Mouse (Mus musculus) midbrain, embryonic 12.5 days (tissue): ENCODE data around the gene Allc. TPM values are rescaled to one million over a fixed set of nuclear protein-coding genes. Genes with fewer than 3 reads are reported as not detected.

Experiments used
- ATAC-seq: fragments of 200-750 bp; cut with Nextera tagmentation; 2 replicates; pipeline ENCODE4 v1.8.0; 2017; ENCODE audit warnings: low read depth, moderate TSS enrichment, moderate library complexity; ENCODE audit not compliant: low FRiP score
- H3K27ac ChIP-seq: fragments of 300-500 bp; sonication (generic); replicated peaks from 2 replicates; pipeline ENCODE4 v1.5.1; 2016; ENCODE audit warnings: mild to moderate bottlenecking
- H3K27me3 ChIP-seq: fragments of 300-500 bp; sonication (generic); 2 replicates; pipeline ENCODE4 v1.6.1; 2016; ENCODE audit warnings: mild to moderate bottlenecking
- H3K36me3 ChIP-seq: fragments of 300-500 bp; sonication (generic); 2 replicates; pipeline ENCODE4 v1.6.1; 2016
- H3K4me1 ChIP-seq: fragments of 300-500 bp; sonication (generic); 2 replicates; pipeline ENCODE4 v1.6.1; 2016
- H3K4me2 ChIP-seq: fragments of 300-500 bp; sonication (generic); replicated peaks from 2 replicates; pipeline ENCODE4 v1.6.1; 2016; ENCODE audit warnings: mild to moderate bottlenecking, moderate library complexity
- H3K4me3 ChIP-seq: fragments of 300-500 bp; sonication (generic); 2 replicates; pipeline ENCODE4 v1.5.1; 2016; ENCODE audit warnings: mild to moderate bottlenecking
- H3K9ac ChIP-seq: fragments of 300-500 bp; sonication (generic); replicated peaks from 2 replicates; pipeline ENCODE4 v1.6.1; 2016; ENCODE audit warnings: mild to moderate bottlenecking, moderate library complexity
- H3K9me3 ChIP-seq: fragments of 300-500 bp; sonication (generic); 2 replicates; pipeline ENCODE4 v1.6.1; 2016; ENCODE audit warnings: mild to moderate bottlenecking
- WGBS: fragments of 180-500 bp; shearing (Covaris S2); methylation state at CpG from one replicate; pipeline ENCODE4 v1.1.7; 2016; 5-methylcytosine and 5-hydroxymethylcytosine counted together
- polyA plus RNA-seq: library from polyadenylated mRNA; unstranded; fragments of >200 nt; fragmentation: Nextera tagmentation; extraction: Ambion mirVana; gene quantifications from 2 replicates; pipeline ENCODE4 v1.2.1, GENCODE M21; 2016

Gene Allc
- polyA plus RNA-seq, 1 experiment from 2014 or later, result not detected

DNA sequence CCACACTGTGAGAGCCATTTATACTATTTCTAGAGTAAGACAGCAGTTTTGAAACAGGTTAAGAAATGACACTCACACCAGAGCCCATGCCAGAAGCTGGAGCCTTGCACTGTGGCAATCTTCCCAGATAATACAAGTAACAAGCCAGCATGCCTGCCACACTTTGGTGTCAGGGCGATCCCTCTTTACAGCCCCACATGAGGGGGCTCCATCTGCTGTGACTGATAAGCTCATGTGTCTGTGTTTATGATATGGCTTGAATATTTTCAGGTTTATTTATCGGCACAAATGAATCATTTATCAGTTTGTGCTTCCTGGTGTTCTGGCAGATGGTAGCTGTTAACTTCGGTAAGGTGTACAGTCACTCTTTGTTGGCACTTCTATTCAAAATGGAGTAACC lies 4.2 kb downstream of the Allc start:
- no peak for ATAC-seq
- Histone ChIP-seq H3K4me1 (no peaks in the 10 kb centered on the region), H3K9me3 (no peaks in the 10 kb centered on the region), H3K36me3 (no peaks in the 10 kb centered on the region), H3K27ac (no peak overlapping the region), H3K27me3 (no peaks in the 10 kb centered on the region), H3K4me3 (no peak overlapping the region), H3K4me2 (no peak overlapping the region), H3K9ac (no peak overlapping the region)
- WGBS, result 97% methylated on average over 3 of the region's 3 CpGs

DNA sequence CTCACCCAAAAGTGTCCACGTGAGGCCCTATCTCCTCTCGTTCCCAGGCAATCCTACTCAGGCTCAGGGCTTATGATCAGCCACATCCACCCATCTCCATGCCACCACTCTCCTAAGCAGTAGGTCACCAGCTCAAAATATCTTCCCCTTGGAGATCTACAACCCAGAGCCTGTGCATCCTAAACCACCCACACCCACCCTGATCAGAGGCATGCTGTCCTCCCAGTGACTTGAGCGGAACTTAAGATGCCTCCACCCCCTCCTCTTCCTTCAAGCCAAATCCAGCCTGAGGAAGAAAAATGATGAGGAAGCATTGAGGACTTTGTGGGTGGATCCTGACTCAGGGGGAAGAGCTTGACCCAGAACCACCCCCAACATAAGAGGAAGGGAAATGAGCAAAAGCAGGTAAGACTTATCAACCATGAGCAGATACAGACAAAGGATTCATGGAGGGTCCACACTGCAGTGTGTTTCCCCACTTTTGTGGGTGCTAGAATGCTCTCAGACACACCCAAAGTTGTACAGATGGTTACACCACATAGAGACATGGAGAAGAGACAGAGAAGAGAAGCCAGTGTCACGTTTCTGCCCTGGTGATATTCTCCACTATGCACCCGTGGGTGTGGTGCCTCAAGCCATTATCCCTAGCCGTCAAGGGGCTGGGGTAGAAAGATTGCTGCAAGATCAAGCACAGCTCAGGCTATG lies 6.8 kb downstream of the Allc start:
- H3K4me3 ChIP-seq, result no peak overlapping the region
- no peak overlapping the region for H3K4me2 ChIP-seq
- no peak overlapping the region for H3K27ac ChIP-seq
- H3K27me3 ChIP-seq, result no peaks in the 10 kb centered on the region
- 81% methylated on average over 6 of the region's 6 CpGs for WGBS
- no peaks in the 10 kb centered on the region for H3K36me3 ChIP-seq
- no peaks in the 10 kb centered on the region for H3K4me1 ChIP-seq
- H3K9ac ChIP-seq, result no peak overlapping the region
- H3K9me3 ChIP-seq, result no peaks in the 10 kb centered on the region
- ATAC-seq, result no peak

DNA sequence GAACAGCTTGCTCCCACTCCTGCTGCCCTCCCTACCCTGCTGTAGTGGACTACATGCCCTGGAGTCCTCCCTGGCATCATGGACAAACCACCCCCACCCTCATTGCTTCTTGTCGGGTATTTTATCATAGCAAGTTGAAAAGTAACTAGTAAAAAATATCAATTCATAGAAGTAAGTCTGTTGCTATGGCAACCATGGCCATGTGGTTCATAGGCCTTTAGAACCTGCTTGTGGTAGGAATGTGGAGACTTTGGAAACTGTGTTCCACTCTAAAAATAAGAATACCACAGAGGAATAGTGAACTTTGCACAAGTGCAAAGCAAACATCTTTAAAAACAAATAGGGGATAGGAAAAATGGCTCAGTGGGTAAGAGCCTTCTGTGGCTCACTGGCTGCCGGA lies 10.1 kb downstream of the Allc start:
- Histone ChIP-seq H3K4me2 (no peak overlapping the region), H3K36me3 (no peaks in the 10 kb centered on the region), H3K9ac (no peak overlapping the region), H3K27me3 (no peaks in the 10 kb centered on the region), H3K9me3 (no peaks in the 10 kb centered on the region), H3K4me3 (no peak overlapping the region), H3K27ac (no peak overlapping the region), H3K4me1 (no peaks in the 10 kb centered on the region)
- 92% methylated on average over 2 of the region's 2 CpGs for WGBS
- no peak for ATAC-seq

DNA sequence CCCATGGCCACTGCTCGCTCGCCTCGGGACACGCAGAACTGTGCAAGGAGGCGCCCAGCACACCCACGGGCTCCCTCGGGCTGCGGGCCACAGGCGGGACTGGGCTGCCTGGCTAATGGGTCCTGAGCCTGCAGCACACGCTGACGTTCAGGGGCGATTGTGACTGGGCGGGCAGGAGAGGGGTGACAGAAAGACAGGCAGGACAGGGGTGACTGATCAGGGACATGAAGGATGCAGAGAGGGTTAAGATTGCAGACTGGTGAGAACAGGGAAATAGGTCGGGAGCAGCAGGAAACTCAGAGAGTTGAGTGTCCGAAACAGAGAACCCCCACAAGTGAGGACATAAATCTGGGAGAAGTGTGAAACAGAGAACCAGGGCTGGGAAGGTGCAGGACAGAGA lies 30.0 kb downstream of the Allc start, which contains the start of gene Dcdc2c:
Gene Dcdc2c, minus strand, starts transcription at position 101 of the 400 bp plus-strand sequence.
- peak within 1 kb of the TSS; percentile 9; the same call in 1 of the 2 replicates for H3K4me2 ChIP-seq
- H3K27me3 ChIP-seq, result 0 out of 2 replicates have a peak, but pooled peaks cover 9% of the 10 kb centered on the region
- 74% methylated on average over 15 of the region's 15 CpGs for WGBS
- H3K27ac ChIP-seq, result no peak within 1 kb of the TSS
- H3K4me1 ChIP-seq, result no peaks in the 10 kb centered on the region
- H3K9ac ChIP-seq, result no peak within 1 kb of the TSS
- no peaks in the 10 kb centered on the region for H3K36me3 ChIP-seq
- no peak for ATAC-seq
- no peak within 1 kb of the TSS for H3K4me3 ChIP-seq
- no peaks in the 10 kb centered on the region for H3K9me3 ChIP-seq

DNA sequence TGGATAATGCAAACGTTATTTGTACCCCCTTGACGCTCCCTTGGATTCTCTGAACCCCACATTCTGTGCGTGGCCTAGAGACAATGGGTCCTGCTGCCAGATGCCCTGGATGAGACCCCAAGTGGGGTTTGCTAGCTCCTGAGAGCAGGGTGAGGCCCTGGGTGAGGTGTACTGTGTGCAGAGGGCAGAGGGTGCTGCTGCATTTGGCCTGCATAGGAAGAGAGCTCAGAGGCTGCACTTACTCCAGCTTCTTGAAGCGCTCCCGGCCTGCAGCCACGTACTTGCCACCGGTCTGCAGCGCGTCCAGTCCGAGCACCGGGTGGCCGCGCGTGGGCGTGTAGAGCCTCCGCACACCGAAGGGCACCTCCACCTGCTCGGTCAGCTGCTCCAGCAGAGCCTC lies 30.5 kb downstream of the Allc start:
- H3K4me3 ChIP-seq, result no peak overlapping the region
- no peak overlapping the region for H3K27ac ChIP-seq
- no peaks in the 10 kb centered on the region for H3K4me1 ChIP-seq
- WGBS, result 73% methylated on average over 18 of the region's 18 CpGs
- H3K9ac ChIP-seq, result no peak overlapping the region
- no peaks in the 10 kb centered on the region for H3K9me3 ChIP-seq
- ATAC-seq, result no peak
- peak overlapping the region; percentile 9; the same call in 1 of the 2 replicates for H3K4me2 ChIP-seq
- 0 out of 2 replicates have a peak, but pooled peaks cover 9% of the 10 kb centered on the region for H3K27me3 ChIP-seq
- H3K36me3 ChIP-seq, result no peaks in the 10 kb centered on the region

DNA sequence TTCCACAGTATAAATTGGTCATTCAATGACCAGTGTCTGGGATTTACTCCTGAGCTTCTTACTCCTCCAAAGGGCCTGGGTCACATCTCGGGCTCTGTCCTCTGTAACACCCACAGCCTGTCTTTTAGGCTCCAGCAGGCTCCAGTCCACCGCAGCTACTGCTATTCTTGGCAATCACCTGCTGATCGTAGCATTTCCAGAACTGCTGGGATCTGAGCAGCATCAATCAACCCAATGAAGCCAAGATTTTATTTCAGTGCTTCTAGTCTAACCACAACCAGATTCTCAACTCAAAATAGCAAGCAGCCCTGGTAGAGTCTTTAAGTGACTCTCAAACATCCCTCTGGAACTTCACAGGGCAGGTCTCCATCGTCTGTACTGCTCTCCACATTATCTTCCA lies 33.4 kb downstream of the Allc start:
- 73% methylated on average over 4 of the region's 4 CpGs for WGBS
- H3K27ac ChIP-seq, result no peak overlapping the region
- 0 out of 2 replicates have a peak, but pooled peaks cover 9% of the 10 kb centered on the region for H3K27me3 ChIP-seq
- no peaks in the 10 kb centered on the region for H3K9me3 ChIP-seq
- H3K4me3 ChIP-seq, result no peak overlapping the region
- no peak for ATAC-seq
- no peak overlapping the region for H3K4me2 ChIP-seq
- H3K9ac ChIP-seq, result no peak overlapping the region
- no peaks in the 10 kb centered on the region for H3K36me3 ChIP-seq
- H3K4me1 ChIP-seq, result no peaks in the 10 kb centered on the region

DNA sequence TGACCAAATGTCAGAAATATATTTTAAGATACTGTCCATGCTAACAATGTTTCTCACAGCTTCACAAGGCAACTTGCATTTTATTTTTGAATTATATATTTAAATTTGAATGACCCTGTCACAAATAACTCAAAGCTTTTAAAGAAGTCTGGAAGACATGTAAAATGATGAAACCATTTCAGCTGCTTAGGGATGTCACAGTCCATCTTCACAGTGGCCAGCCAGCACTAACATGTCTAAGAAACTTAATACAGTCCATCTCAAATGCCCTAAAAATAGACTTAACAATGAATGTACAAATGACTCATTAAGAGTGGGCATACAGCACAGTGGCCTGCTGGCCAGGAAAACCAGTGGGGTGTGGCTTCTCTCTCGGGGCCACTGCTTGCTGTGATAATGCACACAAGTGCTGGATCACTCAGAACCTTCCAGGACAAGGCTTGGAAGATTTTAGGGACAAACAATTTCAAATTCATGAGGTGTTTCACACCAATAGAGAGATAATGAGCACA lies 68.0 kb downstream of the Allc start:
- ATAC-seq, result no peak
- Histone ChIP-seq H3K36me3 (no peaks in the 10 kb centered on the region), H3K4me2 (no peak overlapping the region), H3K27ac (no peak overlapping the region), H3K4me3 (no peak overlapping the region), H3K27me3 (no peaks in the 10 kb centered on the region), H3K9me3 (no peaks in the 10 kb centered on the region), H3K4me1 (no peaks in the 10 kb centered on the region), H3K9ac (no peak overlapping the region)
- WGBS, result 68% methylated on average over 1 of the region's 1 CpGs

DNA sequence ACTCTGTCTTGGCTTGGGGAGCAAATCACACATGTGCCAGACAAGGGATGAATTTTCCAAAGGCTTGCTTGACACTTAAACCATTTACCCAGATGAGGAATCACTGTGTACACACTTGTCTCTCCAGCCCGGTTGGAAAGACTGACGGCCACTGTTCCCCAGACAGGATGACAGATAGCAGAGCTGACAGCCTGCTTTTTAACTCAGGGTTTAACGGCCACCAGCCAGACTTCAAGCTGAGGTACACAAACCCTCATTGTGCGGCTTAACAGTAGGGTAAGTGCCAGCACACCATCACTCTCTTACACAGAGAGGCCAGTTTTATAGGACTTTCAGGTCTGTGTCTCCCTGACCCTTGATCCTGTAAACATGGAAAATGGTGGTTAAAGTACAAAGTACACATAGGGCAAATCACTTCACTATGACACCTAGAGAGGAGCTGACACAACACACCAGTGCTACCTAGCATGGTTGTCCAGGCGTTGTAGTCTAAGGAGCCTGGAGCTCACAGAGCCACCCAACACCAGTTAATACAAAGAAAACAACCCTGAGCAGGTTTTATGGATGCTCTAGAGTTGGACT lies 72.5 kb downstream of the Allc start:
- H3K4me2 ChIP-seq, result no peak overlapping the region
- H3K9me3 ChIP-seq, result no peaks in the 10 kb centered on the region
- no peak overlapping the region for H3K9ac ChIP-seq
- 61% methylated on average over 5 of the region's 5 CpGs for WGBS
- no peak overlapping the region for H3K27ac ChIP-seq
- H3K36me3 ChIP-seq, result no peaks in the 10 kb centered on the region
- H3K27me3 ChIP-seq, result no peaks in the 10 kb centered on the region
- no peak for ATAC-seq
- no peaks in the 10 kb centered on the region for H3K4me1 ChIP-seq
- no peak overlapping the region for H3K4me3 ChIP-seq

Other genes starting within 250 kb of the Allc start
- 0.20 TPM in 1 of 2 replicates, not detected in the other for gene Dcdc2c, start 30.1 kb downstream of the Allc start, polyA plus RNA-seq
- gene Colec11, start 40.9 kb upstream of the Allc start, polyA plus RNA-seq, result 0.17 TPM in 1 of 2 replicates, not detected in the other
- 607 and 611 TPM in 2 replicates for gene Rps7, start 53.4 kb upstream of the Allc start, polyA plus RNA-seq
- 29.4 and 31.1 TPM in 2 replicates for gene Rnaseh1, start 67.1 kb upstream of the Allc start, polyA plus RNA-seq
- gene Adi1, start 92.7 kb upstream of the Allc start, polyA plus RNA-seq, result 36.5 and 37.8 TPM in 2 replicates
- 42.1 and 45.8 TPM in 2 replicates for gene Trappc12, start 167.9 kb upstream of the Allc start, polyA plus RNA-seq
- gene Eipr1, start 169.3 kb upstream of the Allc start, polyA plus RNA-seq, result 53.6 and 55.0 TPM in 2 replicates